Mouse (Mus musculus) common myeloid progenitor, adult 5-6 weeks (primary cell): Measurements from ENCODE around the gene Irs1. TPM values are rescaled to one million over a fixed set of nuclear protein-coding genes. Genes with fewer than 3 reads are reported as not detected.

Source experiments
- ATAC-seq: replicated peaks from 2 replicates; pipeline ENCODE4 v1.8.0; 2016; ENCODE audit warnings: low read depth, mild to moderate bottlenecking, moderate TSS enrichment, inconsistent platforms; ENCODE audit not compliant: poor library complexity, severe bottlenecking
- total RNA-seq: library from RNA; stranded (forward); fragments of 200-1000, 187-1606 nt; gene quantifications from 2 replicates; pipeline ENCODE4 v1.2.3, GENCODE M21; 2017

Irs1 gene
- total RNA-seq = not detected in 2 replicates

DNA sequence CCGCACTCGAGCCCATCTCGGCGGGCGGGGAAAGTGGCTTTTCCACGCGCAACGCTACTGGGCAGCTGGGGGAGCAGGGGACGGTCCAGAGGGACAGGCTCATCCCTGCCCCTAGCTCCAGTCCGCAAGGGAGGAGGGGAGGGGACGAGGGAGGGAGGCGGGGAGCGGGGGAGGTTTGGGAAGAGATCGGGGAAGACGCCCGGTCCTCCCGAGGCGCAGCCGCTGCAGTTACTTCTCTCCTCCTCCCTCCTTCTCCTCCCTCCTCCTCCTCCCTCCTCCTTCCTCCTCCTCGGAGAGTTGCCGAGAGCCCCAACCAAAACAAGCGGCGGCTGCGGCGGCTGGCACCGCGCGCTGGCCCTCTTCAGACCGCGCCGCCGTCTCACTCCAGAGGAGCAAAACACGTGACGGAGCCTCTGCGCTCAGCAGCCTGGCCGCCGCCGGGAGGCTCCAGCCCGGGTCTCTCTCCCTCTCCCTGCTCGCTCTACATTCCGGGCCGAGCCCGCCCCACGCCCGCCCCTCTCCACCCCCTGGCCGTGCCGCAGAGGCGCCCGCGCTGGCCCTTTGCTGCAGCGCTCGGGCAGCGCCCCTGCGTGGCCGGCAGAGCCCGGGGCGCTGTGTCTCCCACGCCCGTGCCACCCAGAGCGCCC, at the start of gene Irs1:
Irs1 (minus strand) TSS at position 266 of the 647 bp plus-strand sequence.
- ATAC-seq = peak; percentile 60

DNA sequence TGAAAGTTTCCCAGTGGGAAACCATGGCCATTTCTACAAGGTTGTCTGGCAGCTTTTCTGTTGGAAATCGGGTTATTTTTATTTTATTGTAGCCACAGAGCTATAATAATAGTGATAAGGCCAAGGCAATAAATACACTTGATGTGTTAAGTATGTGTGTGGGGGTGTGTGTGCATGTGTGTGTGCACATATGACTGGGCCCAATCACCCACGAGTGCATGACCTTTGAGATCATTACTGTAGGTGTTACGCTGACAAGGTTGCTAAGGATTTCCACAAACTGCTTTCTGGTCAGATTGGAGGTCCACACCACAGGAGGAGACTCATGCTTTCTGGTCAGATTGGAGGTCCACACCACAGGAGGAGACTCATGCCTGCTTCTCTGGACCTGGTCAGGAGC, 43.3 kb upstream of the Irs1 start:
- no peak for ATAC-seq

DNA sequence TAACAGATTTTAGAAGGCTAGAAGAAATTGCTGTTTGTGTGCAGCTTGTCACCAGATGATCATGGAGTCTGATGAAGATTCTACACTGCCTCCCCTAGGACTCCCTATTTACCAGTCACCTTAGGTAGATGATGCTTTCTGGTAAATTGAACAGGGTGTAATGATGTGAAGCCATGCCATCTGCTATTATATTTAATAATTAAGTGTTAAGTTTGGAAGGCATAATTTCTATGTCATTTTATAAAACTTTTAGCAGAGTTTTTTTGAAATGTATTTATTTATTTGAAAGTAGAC, 38.7 kb upstream of the Irs1 start:
- ATAC-seq = no peak

DNA sequence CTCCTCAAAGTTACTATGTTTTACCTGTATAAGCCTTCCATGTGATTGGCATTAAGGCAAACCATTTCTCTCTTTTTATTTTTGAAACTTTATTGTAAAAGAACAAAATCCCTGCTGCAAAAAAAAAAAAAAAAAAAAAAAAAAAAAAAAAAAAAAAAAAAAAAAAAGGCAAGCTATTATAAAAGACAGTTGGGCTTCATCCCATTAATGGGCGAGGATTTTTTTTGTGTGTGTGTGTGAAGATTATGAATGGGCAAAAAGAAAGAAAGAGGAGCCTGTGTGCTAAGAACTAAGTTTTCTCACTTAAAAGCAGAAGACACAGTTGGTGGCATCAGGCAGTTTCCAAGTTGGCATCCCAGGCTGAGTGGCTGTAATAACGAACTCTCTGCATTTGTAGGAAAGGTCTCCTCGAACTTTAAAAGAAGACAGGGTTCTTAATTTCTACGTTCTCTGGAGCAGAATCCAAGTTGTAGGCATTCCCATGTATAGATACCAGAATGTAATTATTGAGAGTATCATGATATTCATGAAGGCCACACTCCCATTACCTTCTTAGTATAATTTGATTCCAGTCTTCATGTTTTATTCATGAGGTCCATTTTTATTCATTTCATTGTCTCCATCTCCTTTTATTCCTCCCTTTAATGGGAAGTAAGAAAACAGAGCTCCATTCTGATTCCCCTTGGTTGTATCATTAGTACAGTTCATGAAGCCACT, 38.2 kb upstream of the Irs1 start:
- no peak for ATAC-seq

DNA sequence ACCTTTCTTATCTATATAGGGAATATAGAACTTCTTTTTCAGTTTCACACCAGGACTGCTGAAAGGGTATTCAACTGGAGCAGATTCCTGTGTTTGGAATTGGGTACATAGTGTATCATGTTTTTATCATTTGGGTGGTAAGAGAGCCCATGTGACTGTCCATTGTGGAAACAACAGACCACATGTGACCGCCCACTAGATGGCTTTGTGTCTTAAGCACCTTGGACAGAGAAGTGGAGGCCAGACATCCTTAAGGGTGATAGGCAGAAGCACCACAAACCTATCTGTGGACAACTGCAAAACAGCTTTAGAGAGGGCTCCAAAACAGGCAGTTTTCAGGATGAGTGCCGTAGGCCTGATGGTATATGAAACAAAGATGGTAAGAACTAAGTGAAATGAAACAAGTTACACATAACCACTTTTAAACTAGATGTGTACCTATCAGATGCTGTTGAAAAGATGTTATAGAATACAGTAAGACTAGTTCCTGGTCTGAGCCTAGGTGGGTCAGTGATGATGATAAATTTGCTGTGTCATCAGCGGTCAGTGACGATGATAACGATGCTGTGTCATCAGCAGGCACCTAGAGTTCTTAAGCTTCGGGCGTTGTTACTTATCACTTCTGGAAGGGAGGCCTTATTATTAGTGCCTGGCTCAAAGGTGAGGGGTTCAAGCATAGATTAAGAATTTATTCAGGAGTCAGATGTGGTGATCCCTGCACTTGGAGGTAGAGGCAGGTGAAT, 37.0 kb upstream of the Irs1 start:
- no peak for ATAC-seq

DNA sequence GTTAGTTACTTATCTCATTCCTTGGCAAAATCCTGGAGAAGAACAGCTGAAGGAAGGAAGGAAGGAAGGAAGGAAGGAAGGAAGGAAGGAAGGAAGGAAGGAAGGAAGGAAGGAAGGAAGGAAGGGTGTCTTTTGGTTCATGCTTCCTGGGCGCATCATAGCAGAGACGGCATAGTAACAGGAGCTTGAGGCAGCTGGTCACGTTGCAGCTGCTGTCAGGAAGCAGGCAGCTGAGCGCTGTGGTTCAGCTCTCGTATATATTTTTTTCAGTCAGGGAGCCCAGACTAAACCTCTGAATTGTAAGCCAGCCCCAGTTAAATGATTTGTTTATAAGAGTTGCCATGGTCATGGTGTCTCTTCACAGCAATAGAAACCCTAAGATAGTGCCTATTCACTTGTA, 34.9 kb upstream of the Irs1 start:
- no peak for ATAC-seq

DNA sequence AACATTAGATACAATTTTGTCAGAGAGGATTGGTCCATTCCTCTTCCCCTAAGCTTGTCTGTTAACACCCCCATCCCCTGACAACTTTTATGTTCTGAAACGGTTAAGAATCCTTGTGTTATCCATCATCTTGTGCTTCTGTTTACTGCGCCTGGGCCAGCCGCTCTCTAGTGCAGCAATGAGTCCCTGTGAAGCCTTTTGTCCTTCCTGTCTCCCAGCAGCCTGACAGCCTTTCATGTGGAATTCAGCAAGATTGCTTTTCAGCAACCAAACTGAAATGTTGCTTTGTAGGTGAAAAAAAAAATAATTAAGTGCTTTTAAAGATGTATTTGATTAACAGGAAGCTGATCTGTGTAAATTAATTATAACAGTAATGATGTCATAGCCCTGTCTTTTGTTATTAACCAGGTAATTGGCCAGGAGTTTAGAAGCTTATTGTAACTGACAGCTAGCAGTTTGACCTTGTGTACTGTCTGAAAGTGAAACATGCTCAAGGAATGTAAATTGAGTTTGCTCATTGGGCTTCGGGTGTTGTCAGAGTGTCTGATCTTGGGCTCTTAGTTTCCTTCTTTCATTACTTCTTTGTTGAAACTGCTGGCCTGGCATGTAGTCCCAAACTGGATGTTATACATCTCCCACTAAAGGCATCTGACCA, 33.0 kb upstream of the Irs1 start:
- no peak for ATAC-seq

DNA sequence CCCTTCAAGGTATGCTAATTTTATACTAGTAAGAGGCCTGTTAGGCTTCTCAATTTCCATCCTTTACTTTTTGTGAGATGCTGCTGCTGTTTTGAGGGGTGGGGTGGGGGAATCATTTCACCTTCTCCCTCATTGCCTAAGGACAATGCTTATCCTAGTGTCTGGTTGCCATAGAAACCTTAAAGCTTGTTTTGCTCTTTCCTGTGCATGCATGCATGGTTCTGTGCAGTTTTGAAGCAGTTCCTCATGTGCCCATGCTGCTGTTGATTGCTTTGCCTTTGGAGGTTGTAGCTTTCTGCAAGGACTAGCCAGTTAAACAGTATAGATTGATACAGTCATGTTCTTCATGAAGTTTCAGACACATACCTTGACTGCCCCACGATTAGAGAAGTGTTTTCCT, 30.2 kb upstream of the Irs1 start:
- no peak for ATAC-seq

DNA sequence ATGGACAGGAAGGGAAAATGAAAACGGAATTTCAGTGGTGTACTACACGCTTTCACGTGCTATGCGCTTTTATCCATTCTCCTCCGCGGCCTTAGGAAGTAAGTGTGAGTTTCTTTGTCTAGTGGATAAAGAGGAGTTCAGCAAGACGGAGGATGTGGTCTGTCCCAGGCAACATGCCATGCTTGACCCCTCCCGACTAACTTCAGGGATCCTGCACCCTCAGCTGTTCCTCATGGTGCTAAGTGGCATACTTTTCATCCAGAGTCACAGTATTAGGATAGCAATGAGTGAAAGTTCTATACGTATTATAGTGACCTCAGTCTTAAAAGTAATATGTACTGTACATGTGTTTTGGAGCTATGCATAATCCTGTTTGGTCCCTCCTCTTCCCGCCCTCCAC, 29.6 kb upstream of the Irs1 start:
- ATAC-seq = no peak

DNA sequence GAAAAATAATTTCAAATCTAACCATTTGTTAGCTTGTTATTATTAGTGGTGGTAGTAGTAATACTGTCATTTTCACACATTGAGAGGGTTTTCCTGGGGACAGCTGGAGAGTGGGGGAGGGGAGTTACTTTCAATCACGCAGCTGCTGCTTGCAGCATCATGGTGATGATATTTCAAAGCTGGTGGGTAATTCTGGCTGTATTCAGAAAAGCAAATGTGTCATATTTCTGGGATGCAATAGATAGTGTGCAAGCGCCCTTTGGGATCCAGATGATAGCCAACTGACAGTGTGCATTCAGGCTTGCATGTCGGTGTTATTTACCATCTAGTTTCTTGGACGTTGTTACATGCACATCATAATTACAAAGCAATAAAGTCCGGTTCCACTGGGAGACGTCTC, 29.2 kb upstream of the Irs1 start:
- ATAC-seq = no peak

DNA sequence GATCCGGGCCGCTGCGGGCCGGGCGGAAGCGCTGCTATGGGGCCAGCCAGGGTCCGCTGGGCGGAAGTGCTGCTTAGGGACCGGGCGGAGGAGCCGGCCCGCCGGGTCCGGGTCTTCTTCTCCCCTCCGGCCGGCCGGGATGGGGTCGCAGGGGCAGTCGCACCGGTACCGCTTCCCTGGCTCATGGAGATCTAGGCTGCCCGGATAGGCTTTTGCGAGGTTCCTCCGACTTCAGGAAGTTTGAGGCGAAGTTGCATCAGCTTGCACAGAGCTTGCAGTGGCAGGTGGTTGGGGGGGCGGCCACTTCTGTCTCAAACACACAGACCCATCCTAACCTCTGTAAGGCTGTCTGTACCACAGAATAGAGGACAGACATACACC, 25.5 kb upstream of the Irs1 start:
- ATAC-seq = peak; percentile 73

DNA sequence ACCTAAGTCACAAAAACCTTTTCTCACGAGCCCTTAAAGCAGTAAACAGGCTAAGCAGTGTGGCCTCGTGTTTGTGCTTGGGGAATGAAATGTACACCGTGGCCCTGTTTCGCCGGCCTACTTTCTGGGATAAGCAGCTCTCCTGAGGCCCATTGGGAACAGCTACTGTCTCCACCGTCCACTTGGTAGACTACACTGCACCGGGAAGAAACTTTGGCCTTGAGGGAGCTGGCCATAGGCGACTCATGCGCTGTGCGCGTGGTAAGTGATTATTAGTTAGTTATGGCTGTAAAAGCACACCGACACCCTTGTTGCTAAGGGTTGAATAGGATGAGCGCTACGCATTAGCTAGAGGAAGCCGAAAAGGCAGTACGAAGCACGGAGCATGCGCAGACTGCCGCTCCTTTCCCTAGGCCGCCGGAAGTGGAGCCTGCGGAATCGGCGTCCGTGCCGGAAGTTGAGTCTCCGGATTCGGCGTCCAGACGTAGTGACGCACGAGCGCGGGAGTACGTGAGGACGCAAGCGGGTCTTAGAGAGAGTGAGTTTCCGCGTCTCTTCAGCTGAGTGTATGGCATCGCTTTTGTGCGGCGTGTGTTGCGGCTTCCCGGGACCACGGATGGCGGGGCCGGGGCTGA, 25.0 kb upstream of the Irs1 start, which contains the start of gene Rhbdd1:
Rhbdd1 (plus strand) TSS at position 342 of the 635 bp plus-strand sequence.
- ATAC-seq = peak; percentile 96

DNA sequence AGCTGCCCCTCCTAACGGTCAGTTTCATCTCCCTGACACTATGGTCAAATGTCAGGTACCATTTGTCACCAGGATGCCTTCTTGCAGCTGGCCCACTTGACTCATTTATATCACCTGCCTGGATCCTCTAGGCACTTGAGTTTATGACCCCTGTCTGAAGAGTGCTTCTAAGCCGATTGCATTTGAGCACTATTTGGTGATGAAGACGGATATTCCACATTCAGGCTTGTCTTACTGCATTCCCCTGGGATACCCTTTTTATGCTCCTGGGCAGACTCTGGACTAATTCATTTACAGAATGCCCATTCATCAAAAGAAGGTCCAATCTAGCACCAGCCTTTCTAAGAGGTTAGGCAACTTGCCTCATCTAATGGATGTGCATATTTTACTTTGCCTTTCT, 13.3 kb upstream of the Irs1 start:
- no peak for ATAC-seq

DNA sequence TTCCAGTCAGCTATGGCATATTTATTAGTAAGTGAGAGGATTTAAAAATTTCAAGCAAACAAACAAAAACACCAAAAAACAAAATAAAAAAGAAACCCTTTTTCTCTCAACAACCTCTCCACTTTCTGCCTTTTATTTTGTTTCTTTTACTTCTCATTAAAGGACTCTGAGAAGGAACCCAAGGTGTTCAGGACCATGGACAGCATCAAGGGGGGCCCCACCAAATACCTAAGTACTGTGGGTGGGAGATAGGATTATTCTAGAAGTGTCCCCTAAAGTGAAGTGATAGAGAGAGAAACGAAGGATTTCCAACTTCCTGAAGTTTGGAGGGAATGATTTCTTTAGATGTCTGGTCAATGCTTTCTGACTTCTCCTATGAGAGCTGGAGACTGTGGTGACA, 7.4 kb upstream of the Irs1 start:
- ATAC-seq = no peak

DNA sequence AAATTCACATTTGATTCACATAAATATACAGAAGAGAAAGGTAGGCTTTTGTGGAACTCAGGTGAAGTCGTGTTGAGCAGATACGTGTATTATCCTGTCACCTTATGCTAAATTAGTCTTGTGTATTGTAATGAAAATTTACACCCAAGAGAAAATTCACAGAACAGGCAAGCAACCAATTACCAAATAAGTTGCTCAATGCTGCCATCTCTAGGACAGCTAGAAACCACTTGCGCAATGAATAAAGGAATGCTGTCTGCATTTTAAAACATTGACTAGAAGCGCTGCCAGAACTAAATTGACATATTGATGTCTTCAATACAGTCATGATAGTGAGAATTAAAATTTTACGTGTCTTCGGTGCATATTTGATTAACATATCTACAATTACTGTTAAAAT, 2.9 kb upstream of the Irs1 start:
- peak; percentile 33; the same call in 1 of the 2 replicates for ATAC-seq

DNA sequence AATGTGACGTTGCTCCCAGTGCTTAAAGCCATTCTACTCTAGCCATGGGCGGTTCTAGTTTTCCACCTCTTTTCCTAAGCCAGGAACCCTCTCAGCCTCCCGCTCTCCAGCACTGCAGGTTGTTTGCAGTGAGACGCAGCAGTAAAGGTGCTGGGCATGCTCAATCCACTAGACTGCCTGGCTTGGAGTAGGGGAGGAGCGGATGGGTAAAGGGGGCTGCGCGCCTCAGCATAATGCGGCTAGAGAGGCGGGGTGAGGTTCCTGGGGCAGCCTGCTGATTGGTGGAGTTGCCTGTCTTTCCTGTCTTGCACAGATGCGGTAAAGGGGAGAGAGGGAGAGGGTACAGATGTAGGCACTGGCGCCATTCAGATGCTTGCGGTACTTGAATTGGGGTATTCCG, 1.6 kb upstream of the Irs1 start:
- ATAC-seq = no peak; the same call in 1 of the 2 replicates

DNA sequence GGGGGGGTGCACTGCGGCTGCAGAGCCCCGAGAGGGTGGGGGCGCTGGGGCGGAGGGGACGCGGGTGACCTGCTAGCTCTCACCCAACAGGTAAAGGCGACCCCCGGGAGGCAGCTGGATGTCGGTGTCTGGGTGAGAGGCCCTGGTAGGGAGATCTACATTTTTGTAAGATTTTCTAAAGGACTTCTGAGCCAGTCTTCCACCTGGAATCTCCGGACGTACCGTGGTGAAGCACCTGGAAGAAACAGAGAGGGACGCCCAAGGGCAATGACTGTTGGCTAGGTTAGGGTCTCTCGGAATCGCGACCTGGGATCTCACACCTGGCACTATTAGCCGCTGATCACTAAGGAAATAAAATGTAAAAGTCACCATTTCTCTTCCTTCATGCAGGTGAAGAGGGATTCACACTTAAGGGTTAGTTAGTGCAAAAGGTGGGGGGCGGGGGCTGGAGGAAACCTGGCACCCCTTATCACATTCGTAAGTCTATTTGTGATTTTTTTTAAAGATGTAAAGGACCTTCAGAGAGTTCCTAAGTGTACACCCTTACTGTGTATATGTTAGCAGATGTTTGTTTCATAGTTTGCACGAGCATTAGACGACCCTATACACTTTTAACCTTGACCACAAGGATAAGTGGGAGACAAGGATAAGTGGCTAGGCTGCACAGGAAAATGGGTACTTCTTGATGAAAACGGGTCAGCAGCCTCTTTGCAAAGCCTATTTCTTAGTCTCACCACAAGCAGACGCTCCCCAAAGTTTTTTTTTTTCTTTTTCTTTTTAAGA, 905 bp upstream of the Irs1 start:
- ATAC-seq = no peak

DNA sequence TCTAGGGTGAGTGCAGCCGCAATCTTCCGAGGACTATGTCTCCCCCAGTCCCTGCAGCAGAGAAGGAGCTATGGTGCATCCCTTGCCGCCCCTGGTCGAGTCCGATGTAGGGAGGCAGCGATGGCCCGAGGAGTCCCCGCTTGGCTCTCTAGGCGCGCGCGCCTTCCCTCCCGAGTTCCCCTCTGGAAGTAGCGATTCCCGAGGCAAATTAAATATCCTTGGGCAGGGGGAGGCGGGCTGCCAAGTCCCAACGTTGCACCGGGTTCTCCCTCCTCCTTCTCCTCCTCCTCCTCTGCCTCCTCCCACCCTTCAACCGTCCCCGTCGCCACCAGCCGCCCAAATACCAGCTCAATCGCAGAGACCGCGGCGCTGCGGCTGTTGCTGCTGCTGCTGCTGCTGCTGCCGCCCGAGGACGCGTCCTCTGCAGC, 479 bp downstream of the Irs1 start:
- peak; percentile 23; the same call in 1 of the 2 replicates for ATAC-seq

DNA sequence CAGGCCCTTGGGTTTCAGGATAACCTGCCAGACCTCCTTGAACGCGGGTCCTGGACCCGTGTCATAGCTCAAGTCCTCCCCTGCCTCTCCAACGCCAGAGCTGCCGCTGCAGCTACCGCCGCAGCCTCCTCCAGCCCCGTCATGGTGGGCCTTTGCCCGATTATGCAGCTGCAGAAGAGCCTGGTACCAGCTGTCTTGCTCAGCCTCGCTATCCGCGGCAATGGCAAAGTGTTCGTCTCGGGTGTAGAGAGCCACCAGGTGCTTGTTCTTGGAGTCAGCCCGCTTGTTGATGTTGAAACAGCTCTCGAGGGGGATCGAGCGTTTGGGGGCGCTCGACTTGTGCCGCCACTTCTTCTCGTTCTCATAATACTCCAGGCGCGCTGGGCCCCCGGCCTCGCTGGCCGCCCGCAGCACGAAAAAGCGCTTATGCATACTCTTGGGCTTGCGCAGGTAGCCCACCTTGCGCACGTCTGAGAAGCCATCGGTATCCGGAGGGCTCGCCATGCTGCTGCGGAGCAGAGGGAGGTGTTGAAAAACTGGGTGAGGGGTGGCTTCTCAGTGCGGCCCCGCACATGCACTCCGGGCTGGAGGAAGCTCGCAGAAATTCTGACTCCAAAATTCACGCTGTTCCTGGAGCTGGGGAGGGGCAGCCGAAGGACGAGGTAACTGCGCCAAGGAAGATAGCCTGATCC, 1.1 kb downstream of the Irs1 start:
- peak; percentile 17; the same call in 1 of the 2 replicates for ATAC-seq
